Mouse (Mus musculus): ENCODE measurements around the gene Atg101.

- TF ChIP-seq CTCF (IDR thresholded peaks at IDR 0.05; ENCODE audit: control insufficient read depth, insufficient read depth, insufficient read length), result no peak
- no peak for TF ChIP-seq USF1 (IDR thresholded peaks at IDR 0.05; ENCODE audit: low read depth)
- no peak for TF ChIP-seq MAX (IDR thresholded peaks at IDR 0.05)
- no peak for TF ChIP-seq MYOG (IDR thresholded peaks at IDR 0.05; ENCODE audit: control insufficient read depth, extremely low read depth, insufficient read length)
- TF ChIP-seq CEBPB (IDR thresholded peaks at IDR 0.05; ENCODE audit: low read depth), result no peak
- TF ChIP-seq MYOD1 (IDR thresholded peaks at IDR 0.05; ENCODE audit: control insufficient read depth, insufficient read length, low read depth), result no peak
- no peak for TF ChIP-seq FOSL1 (IDR thresholded peaks at IDR 0.05; ENCODE audit: insufficient read depth, low read length, poor library complexity, severe bottlenecking)
These were observed 22.4 kb downstream of the Atg101 start for GRCm38 (mm10) chr15:101306459-101306858.
